In the genomic region with DNA sequence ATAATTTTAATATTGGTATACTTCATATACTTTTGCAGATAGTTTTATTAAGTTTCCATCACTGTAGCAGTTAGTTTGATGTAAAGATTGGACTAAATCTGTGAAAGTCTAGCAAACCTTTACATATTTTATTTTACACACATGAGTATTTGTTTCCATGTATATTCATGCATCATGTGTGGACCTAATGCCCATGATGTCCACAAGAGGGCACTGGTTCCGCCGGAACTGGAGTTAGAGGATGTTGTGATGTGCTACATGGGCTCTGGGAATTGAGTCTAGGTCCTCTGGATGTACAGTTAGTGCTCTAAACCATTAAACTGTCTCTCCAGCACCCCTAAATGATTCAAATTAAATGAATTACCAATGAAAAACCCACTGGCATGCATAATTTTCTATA, we compare ENCODE assay signal across 15 mouse cellular contexts. TPM values are rescaled to one million over a fixed set of nuclear protein-coding genes. Genes with fewer than 3 reads are reported as not detected.
DNase-seq lines count a peak whose midpoint lies in the region; ATAC-seq and TF ChIP-seq lines count a peak whose summit lies in the region.
"Had no signal": no experiment of that assay in that cellular context is flagged by ENCODE, and none has a peak within 500 bp of the region (broad histone marks: within the 10 kb centered on the region; RNA-seq: fewer than 3 reads in every experiment).

No protein-coding gene starts in this region.

- no peaks in the 10 kb centered on the region for H3K27me3 ChIP-seq in liver, postnatal 0 days (ENCODE audit: insufficient read depth, low read length)
- H3K27me3 ChIP-seq in splenic B cell, adult 2 months (ENCODE audit: control insufficient read depth, insufficient read depth, low read length, poor library complexity, severe bottlenecking): no peaks in the 10 kb centered on the region
- H3K27me3 ChIP-seq in kidney, embryonic 16.5 days (ENCODE audit: insufficient read depth, low read length): no peaks in the 10 kb centered on the region
- H3K27me3 ChIP-seq: embryonic facial prominence, embryonic 15.5 days; heart, embryonic 15.5 days; liver, embryonic 13.5 days had no signal

- H3K9ac ChIP-seq in liver, postnatal 0 days (replicated peaks): no peak overlapping the region
- H3K9ac ChIP-seq in kidney, embryonic 16.5 days (replicated peaks; ENCODE audit: low read length): no peak overlapping the region
- H3K9ac ChIP-seq: embryonic facial prominence, embryonic 15.5 days; heart, embryonic 15.5 days; liver, embryonic 13.5 days had no signal

- TF ChIP-seq CTCF in liver, postnatal 0 days (IDR thresholded peaks at IDR 0.05; ENCODE audit: low read depth): peak; percentile 53

- no peak overlapping the region for H3K4me2 ChIP-seq in liver, postnatal 0 days (ENCODE audit: low read depth, low read length)
- no peak overlapping the region for H3K4me2 ChIP-seq in kidney, embryonic 16.5 days (replicated peaks; ENCODE audit: low read depth, low read length)
- H3K4me2 ChIP-seq: embryonic facial prominence, embryonic 15.5 days; heart, embryonic 15.5 days; liver, embryonic 13.5 days; midbrain, embryonic 11.5 days had no signal

- H3K36me3 ChIP-seq in liver, postnatal 0 days (replicated peaks; ENCODE audit: insufficient read depth, low read length): no peaks in the 10 kb centered on the region
- H3K36me3 ChIP-seq in splenic B cell, adult 2 months (ENCODE audit: control insufficient read depth, insufficient read depth, low read length, poor library complexity, severe bottlenecking): no peaks in the 10 kb centered on the region
- H3K36me3 ChIP-seq in kidney, embryonic 16.5 days (ENCODE audit: insufficient read depth, low read length): no peaks in the 10 kb centered on the region
- H3K36me3 ChIP-seq: embryonic facial prominence, embryonic 15.5 days; heart, embryonic 15.5 days; liver, embryonic 13.5 days had no signal

- H3K4me1 ChIP-seq in liver, postnatal 0 days (ENCODE audit: insufficient read depth): no peaks in the 10 kb centered on the region; the same call in 1 of the 2 replicates
- no peaks in the 10 kb centered on the region for H3K4me1 ChIP-seq in kidney, embryonic 16.5 days (ENCODE audit: insufficient read depth, low read length)
- H3K4me1 ChIP-seq: embryonic facial prominence, embryonic 15.5 days; heart, embryonic 15.5 days; liver, embryonic 13.5 days had no signal

- TF ChIP-seq EP300 in liver, postnatal 0 days (IDR thresholded peaks at IDR 0.05; ENCODE audit: low read depth): no peak

- 85% methylated on average over 2 of the region's 2 CpGs for WGBS in liver, postnatal 0 days (ENCODE audit: insufficient replicate concordance)
- WGBS in kidney, embryonic 16.5 days: 77% methylated on average over 2 of the region's 2 CpGs

- H3K4me3 ChIP-seq in liver, postnatal 0 days (ENCODE audit: low read depth, low read length): no peak overlapping the region
- no peak overlapping the region for H3K4me3 ChIP-seq in kidney, embryonic 16.5 days (ENCODE audit: low read length)
- H3K4me3 ChIP-seq: embryonic facial prominence, embryonic 15.5 days; heart, embryonic 15.5 days; liver, embryonic 13.5 days had no signal

- ATAC-seq in CD4-positive, CD25-positive, alpha-beta regulatory T cell, adult 4 months: no peak
- no peak for ATAC-seq in liver, postnatal 0 days
- ATAC-seq in kidney, embryonic 16.5 days (ENCODE audit: low FRiP score, low TSS enrichment): no peak
- ATAC-seq: intestine, embryonic 16.5 days had no signal

- no peak overlapping the region for H3K27ac ChIP-seq in liver, postnatal 0 days (ENCODE audit: low read depth)
- H3K27ac ChIP-seq in kidney, embryonic 16.5 days (ENCODE audit: low read length): no peak overlapping the region
- H3K27ac ChIP-seq: embryonic facial prominence, embryonic 15.5 days; heart, embryonic 15.5 days; liver, embryonic 13.5 days had no signal

- H3K9me3 ChIP-seq in liver, postnatal 0 days (ENCODE audit: low read length): no peaks in the 10 kb centered on the region
- no peaks in the 10 kb centered on the region for H3K9me3 ChIP-seq in kidney, embryonic 16.5 days (ENCODE audit: low read length)
- H3K9me3 ChIP-seq: embryonic facial prominence, embryonic 15.5 days; heart, embryonic 15.5 days; liver, embryonic 13.5 days had no signal

- peak; percentile 24 for DNase-seq in CD4-positive, CD25-positive, alpha-beta regulatory T cell, adult 2 months (ENCODE audit: low read depth, low spot score)
- no peak for DNase-seq in liver, postnatal 0 days
- DNase-seq in liver: no peak
- peak; percentile 14 for DNase-seq in T-cell, adult 2 months (ENCODE audit: low spot score)
- peak; percentile 22 for DNase-seq in splenic B cell, adult 2 months (ENCODE audit: low read depth, low spot score)
- no peak for DNase-seq in spleen, postnatal 14 days (ENCODE audit: low spot score in 2 of 2)
- DNase-seq: adrenal gland, adult 8-10 months; cerebellum, adult 18-20 months; liver, embryonic 13.5 days had no signal

RNA-seq across cellular contexts. Expression of gene Mctp2, which starts 37.3 kb away (rescaled TPM):
- 1 to 10 TPM; 2.1 to 2.8 TPM for polyA plus RNA-seq in CD4-positive, CD25-positive, alpha-beta regulatory T cell, adult 4 months (2017; shearing (Covaris generic))
- polyA plus RNA-seq in liver, postnatal 0 days (2015; fragmentation: Nextera tagmentation; extraction: Ambion mirVana): 1.4 and 1.7 TPM in 2 replicates
- polyA plus RNA-seq in kidney, embryonic 16.5 days (2015; fragmentation: Nextera tagmentation; extraction: Ambion mirVana): 5.0 and 5.4 TPM in 2 replicates

Comparison
In these comparisons a context has a peak if more than half of its experiments do, and no peak if none do; other contexts are left out.
1. DNase-seq: peak in CD4-positive, CD25-positive, alpha-beta regulatory T cell, adult 2 months (single experiment), T-cell, adult 2 months (single experiment) and splenic B cell, adult 2 months (single experiment); none in liver, postnatal 0 days (single experiment), liver (single experiment) and spleen, postnatal 14 days (0 of 2).